Mouse (Mus musculus) C2C12 (cell line): ENCODE results near the gene Ube3c.
"Not testable (repeated sequence)": the region's sequence is repeated elsewhere in the genome, so short reads cannot be mapped to it uniquely, and the experiment has no call there.

Experiments used
- CTCF ChIP-seq: IDR thresholded peaks from one replicate; pipeline ENCODE4 v1.5.1; 2011; ENCODE audit not compliant: control insufficient read depth, insufficient read depth, insufficient read length
- MYOD1 ChIP-seq: IDR thresholded peaks from one replicate; pipeline ENCODE4 v1.6.1; 2011; ENCODE audit warnings: low read depth; ENCODE audit not compliant: control insufficient read depth, insufficient read length
- MYOG ChIP-seq: IDR thresholded peaks from one replicate; pipeline ENCODE4 v1.6.1; 2011; ENCODE audit not compliant: control insufficient read depth, insufficient read length; ENCODE audit errors: extremely low read depth
- USF1 ChIP-seq: IDR thresholded peaks from one replicate; pipeline ENCODE4 v1.6.1; 2011; ENCODE audit warnings: low read depth, mild to moderate bottlenecking, control low read depth, moderate library complexity

GRCm38 (mm10) chr5:29661246-29661645 lies 92.2 kb downstream of the Ube3c start:
- TF ChIP-seq CTCF, USF1, MYOG, MYOD1: not testable (repeated sequence)
